Mouse (Mus musculus) lung, adult 2 months (tissue): ENCODE measurements around the gene Sbf1.

Experiments
- CTCF ChIP-seq: fragments of 200-500 bp; IDR thresholded peaks from 2 replicates; pipeline ENCODE4 v1.5.1; 2011; ENCODE audit warnings: mild to moderate bottlenecking, low read length, control low read depth; ENCODE audit not compliant: insufficient read depth
- POLR2A ChIP-seq: fragments of 200-500 bp; IDR thresholded peaks from 2 replicates; pipeline ENCODE4 v1.6.1; 2011; ENCODE audit warnings: low read depth, mild to moderate bottlenecking, control low read depth, low read length, borderline replicate concordance; ENCODE audit errors: extremely low read depth

- TF ChIP-seq POLR2A: no peak
- no peak for TF ChIP-seq CTCF
Observed at GRCm38 (mm10) chr15:89308406-89309139, 6.5 kb downstream of the Sbf1 start.
